Comparison of ENCODE assay signal across 8 mouse cellular contexts in genomic region chr12:16634075-16634813, GRCm38 (mm10). TPM values are rescaled to one million over a fixed set of nuclear protein-coding genes. Genes with fewer than 3 reads are reported as not detected.
DNase-seq lines count a peak whose midpoint lies in the region; ATAC-seq and TF ChIP-seq lines count a peak whose summit lies in the region.

No protein-coding gene starts in this region.

- peak; percentile 53 for DNase-seq in ovary, postnatal 14 days (ENCODE audit: low spot score)
- no peak for DNase-seq in ovary, adult 18-20 months (ENCODE audit: low spot score)
- DNase-seq in T-cell, adult 2 months (ENCODE audit: low spot score) = peak; percentile 25
- DNase-seq in embryo, embryonic 10.5 days (ENCODE audit: low spot score) = peak; percentile 81
- DNase-seq in lung, embryonic 14.5 days = peak; percentile 86
- peak; percentile 68 for DNase-seq in retina, postnatal 1 day

- 60% methylated on average over 14 of the region's 14 CpGs for WGBS in hindbrain, embryonic 16.5 days
- WGBS in lung, embryonic 14.5 days = 54% methylated on average over 14 of the region's 14 CpGs

- no peak overlapping the region for H3K4me2 ChIP-seq in hindbrain, embryonic 16.5 days (ENCODE audit: low read length)
- H3K4me2 ChIP-seq in lung, embryonic 14.5 days = no peak overlapping the region

- H3K4me1 ChIP-seq in hindbrain, embryonic 16.5 days (ENCODE audit: control insufficient read depth, insufficient read depth, low read depth, low read length) = no peaks in the 10 kb centered on the region
- no peaks in the 10 kb centered on the region for H3K4me1 ChIP-seq in lung, embryonic 14.5 days (ENCODE audit: insufficient read depth)

- peak; percentile 61; the same call in 1 of the 2 replicates for ATAC-seq in hindbrain, embryonic 16.5 days
- ATAC-seq in lung, embryonic 14.5 days (ENCODE audit: insufficient read depth) = peak; percentile 49; the same call in 1 of the 2 replicates
- no peak for ATAC-seq in inflammation-experienced regulatory T-cells, adult 6 months

- no peak overlapping the region for H3K27ac ChIP-seq in hindbrain, embryonic 16.5 days (ENCODE audit: low read depth, low read length)
- no peak overlapping the region for H3K27ac ChIP-seq in lung, embryonic 14.5 days (ENCODE audit: low read depth)

- no peak overlapping the region for H3K4me3 ChIP-seq in hindbrain, embryonic 16.5 days (ENCODE audit: low read length)
- H3K4me3 ChIP-seq in lung, embryonic 14.5 days (ENCODE audit: low read depth, low read length) = no peak overlapping the region

- TF ChIP-seq CTCF in lung, embryonic 14.5 days (IDR thresholded peaks at IDR 0.05; ENCODE audit: low read depth) = peak; percentile 75

- H3K9me3 ChIP-seq in hindbrain, embryonic 16.5 days (ENCODE audit: control insufficient read depth, low read length) = no peaks in the 10 kb centered on the region
- no peaks in the 10 kb centered on the region for H3K9me3 ChIP-seq in lung, embryonic 14.5 days (ENCODE audit: low read depth, low read length)

- H3K36me3 ChIP-seq in hindbrain, embryonic 16.5 days (ENCODE audit: control insufficient read depth, insufficient read depth, low read length) = no peaks in the 10 kb centered on the region
- no peaks in the 10 kb centered on the region for H3K36me3 ChIP-seq in lung, embryonic 14.5 days (ENCODE audit: insufficient read depth)

- no peaks in the 10 kb centered on the region for H3K27me3 ChIP-seq in hindbrain, embryonic 16.5 days (replicated peaks; ENCODE audit: control insufficient read depth, insufficient read depth, low read length)
- H3K27me3 ChIP-seq in lung, embryonic 14.5 days (ENCODE audit: insufficient read depth, low read length) = no peaks in the 10 kb centered on the region

- H3K9ac ChIP-seq in hindbrain, embryonic 16.5 days (ENCODE audit: low read depth, low read length) = no peak overlapping the region
- H3K9ac ChIP-seq in lung, embryonic 14.5 days = no peak overlapping the region

RNA-seq across cellular contexts. Expression of gene Ntsr2, which starts 18.9 kb away (rescaled TPM):
- polyA plus RNA-seq in hindbrain, embryonic 16.5 days (2015; fragmentation: Nextera tagmentation; extraction: Ambion mirVana) = 5.8 and 8.4 TPM in 2 replicates
- polyA plus RNA-seq in lung, embryonic 14.5 days (2014; fragmentation: Nextera tagmentation; extraction: Ambion mirVana) = not detected in 2 replicates
- not detected for polyA plus RNA-seq in inflammation-experienced regulatory T-cells, adult 6 months (2017; shearing (Covaris generic))

RNA-seq across cellular contexts. Expression of gene Lpin1, which starts 23.5 kb away (rescaled TPM):
- polyA plus RNA-seq in hindbrain, embryonic 16.5 days (2015; fragmentation: Nextera tagmentation; extraction: Ambion mirVana) = 14.8 and 18.0 TPM in 2 replicates
- polyA plus RNA-seq in lung, embryonic 14.5 days (2014; fragmentation: Nextera tagmentation; extraction: Ambion mirVana) = 4.0 and 4.6 TPM in 2 replicates
- 10 to 100 TPM in 2 of 3 experiments, 1 to 10 TPM in 1; 9.4 to 29.1 (median 16.7) TPM for polyA plus RNA-seq in inflammation-experienced regulatory T-cells, adult 6 months (2017; shearing (Covaris generic))
